In the genomic region with DNA sequence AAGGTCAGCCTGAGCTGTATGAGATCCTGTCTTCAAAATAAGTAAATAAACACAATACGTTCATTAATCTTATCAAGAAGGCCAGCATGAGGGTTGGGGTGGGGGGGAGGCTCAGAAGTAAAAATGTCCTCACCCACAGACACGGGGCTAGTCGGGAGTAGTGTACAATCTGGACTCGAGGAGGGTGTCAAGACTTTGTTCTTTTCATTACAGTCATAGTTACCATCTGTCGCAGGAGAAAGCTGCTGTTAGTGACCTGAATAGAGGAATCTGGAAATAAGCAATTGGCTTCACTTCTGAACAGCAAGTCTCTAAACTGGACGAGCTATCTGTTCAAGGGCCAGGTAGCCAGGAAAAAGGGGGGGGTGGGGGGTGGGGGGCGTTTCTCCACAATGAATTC, we compare ENCODE assay signal across 11 mouse cellular contexts. TPM values are rescaled to one million over a fixed set of nuclear protein-coding genes. Genes with fewer than 3 reads are reported as not detected.
DNase-seq lines count a peak whose midpoint lies in the region; ATAC-seq and TF ChIP-seq lines count a peak whose summit lies in the region.
"Had no signal": no experiment of that assay in that cellular context is flagged by ENCODE, and none has a peak within 500 bp of the region (broad histone marks: within the 10 kb centered on the region; RNA-seq: fewer than 3 reads in every experiment).

No protein-coding gene starts in this region.

- no peaks in the 10 kb centered on the region for H3K36me3 ChIP-seq in heart, embryonic 10.5 days
- no peaks in the 10 kb centered on the region for H3K36me3 ChIP-seq in hindbrain, embryonic 15.5 days
- no peaks in the 10 kb centered on the region for H3K36me3 ChIP-seq in midbrain, embryonic 16.5 days (ENCODE audit: control insufficient read depth, insufficient read depth, low read length)

- 56% methylated on average over 7 of the region's 7 CpGs for WGBS in heart, embryonic 10.5 days
- WGBS in hindbrain, embryonic 15.5 days, result 47% methylated on average over 7 of the region's 7 CpGs
- 32% methylated on average over 7 of the region's 7 CpGs for WGBS in midbrain, embryonic 16.5 days

- peak overlapping the region; percentile 96; the same call in 1 of the 2 replicates for H3K27ac ChIP-seq in heart, embryonic 10.5 days
- no peak overlapping the region for H3K27ac ChIP-seq in hindbrain, embryonic 15.5 days (replicated peaks)
- no peak overlapping the region for H3K27ac ChIP-seq in midbrain, embryonic 16.5 days (ENCODE audit: low read length)

- no peaks in the 10 kb centered on the region for H3K9me3 ChIP-seq in heart, embryonic 10.5 days
- no peaks in the 10 kb centered on the region for H3K9me3 ChIP-seq in hindbrain, embryonic 15.5 days
- no peaks in the 10 kb centered on the region for H3K9me3 ChIP-seq in midbrain, embryonic 16.5 days (replicated peaks; ENCODE audit: control insufficient read depth, low read length, poor library complexity, severe bottlenecking)

- peak; percentile 46 for DNase-seq in heart, embryonic 10.5 days (ENCODE audit: low spot score)
- DNase-seq in heart, adult 11 months, result no peak
- DNase-seq in brain, embryonic 14.5 days (ENCODE audit: low read depth), result peak; percentile 53
- no peak for DNase-seq in right cerebral cortex, postnatal 25 days
- no peak for DNase-seq in left cerebral cortex, postnatal 36 days (ENCODE audit: low spot score in 2 of 2)
- DNase-seq: heart, postnatal 14 days had no signal

- H3K9ac ChIP-seq in hindbrain, embryonic 15.5 days, result peak overlapping the region; percentile 84; the same call in 1 of the 2 replicates
- no peak overlapping the region; the same call in 1 of the 2 replicates for H3K9ac ChIP-seq in midbrain, embryonic 16.5 days (ENCODE audit: low read depth, low read length)

- ATAC-seq in hindbrain, embryonic 15.5 days (ENCODE audit: low FRiP score, low read depth), result no peak
- no peak for ATAC-seq in midbrain, embryonic 16.5 days
- no peak for ATAC-seq in CD4-positive, CD25-positive, alpha-beta regulatory T cell, adult 4 months

- intact Hi-C loops in left cerebral cortex, postnatal 36 days (cut with DNase I), result no loop called here

- H3K4me3 ChIP-seq in heart, embryonic 10.5 days, result peak overlapping the region; percentile 90
- peak overlapping the region; percentile 99 for H3K4me3 ChIP-seq in hindbrain, embryonic 15.5 days
- peak overlapping the region; percentile 91 for H3K4me3 ChIP-seq in midbrain, embryonic 16.5 days (ENCODE audit: low read depth, low read length)

- H3K4me2 ChIP-seq in hindbrain, embryonic 15.5 days, result peak overlapping the region; percentile 80
- H3K4me2 ChIP-seq in midbrain, embryonic 16.5 days (ENCODE audit: low read length), result peak overlapping the region; percentile 92

- peaks cover 30% of the 10 kb centered on the region for H3K4me1 ChIP-seq in heart, embryonic 10.5 days
- peaks cover 29% of the 10 kb centered on the region for H3K4me1 ChIP-seq in hindbrain, embryonic 15.5 days (replicated peaks)
- peaks cover 20% of the 10 kb centered on the region for H3K4me1 ChIP-seq in midbrain, embryonic 16.5 days (ENCODE audit: control insufficient read depth, insufficient read depth, low read length)

- TF ChIP-seq CTCF in brain, embryonic 14.5 days (IDR thresholded peaks at IDR 0.05; ENCODE audit: borderline replicate concordance, extremely low read depth, insufficient read depth, insufficient read length), result no peak

- no peak for TF ChIP-seq POLR2A in brain, embryonic 14.5 days (IDR thresholded peaks at IDR 0.05; ENCODE audit: borderline replicate concordance, extremely low read depth, insufficient read depth, insufficient read length, poor library complexity, severe bottlenecking)

- no peaks in the 10 kb centered on the region for H3K27me3 ChIP-seq in heart, embryonic 10.5 days (ENCODE audit: insufficient read depth, poor library complexity, severe bottlenecking)
- H3K27me3 ChIP-seq in hindbrain, embryonic 15.5 days, result no peaks in the 10 kb centered on the region
- no peaks in the 10 kb centered on the region for H3K27me3 ChIP-seq in midbrain, embryonic 16.5 days (ENCODE audit: control insufficient read depth, insufficient read depth, low read depth, low read length)

RNA-seq across cellular contexts. Expression of a gene that starts 0.8 kb away (rescaled TPM):
- polyA plus RNA-seq in heart, embryonic 10.5 days (2016; fragmentation: Nextera tagmentation; extraction: Ambion mirVana), result 11.0 and 17.4 TPM in 2 replicates
- polyA plus RNA-seq in brain, embryonic 14.5 days (2012; rRNA removed), result 15.6 and 16.9 TPM in 2 replicates
- 5.4 TPM in 2 replicates for polyA plus RNA-seq in hindbrain, embryonic 15.5 days (2015; fragmentation: Nextera tagmentation; extraction: Ambion mirVana)
- polyA plus RNA-seq in midbrain, embryonic 16.5 days (2015; fragmentation: Nextera tagmentation; extraction: Ambion mirVana), result 4.4 and 6.1 TPM in 2 replicates
- 1 to 10 TPM; 5.7 to 7.3 TPM for total RNA-seq in left cerebral cortex, postnatal 36 days (2021)
- 1 to 10 TPM; 4.2 to 4.6 TPM for polyA plus RNA-seq in CD4-positive, CD25-positive, alpha-beta regulatory T cell, adult 4 months (2017; shearing (Covaris generic))

RNA-seq across cellular contexts. Expression of a gene that starts 23.1 kb away (rescaled TPM):
- not detected in 2 replicates for polyA plus RNA-seq in heart, embryonic 10.5 days (2016; fragmentation: Nextera tagmentation; extraction: Ambion mirVana)
- polyA plus RNA-seq in brain, embryonic 14.5 days (2012; rRNA removed), result not detected in 2 replicates
- polyA plus RNA-seq in hindbrain, embryonic 15.5 days (2015; fragmentation: Nextera tagmentation; extraction: Ambion mirVana), result not detected in 2 replicates
- not detected in 2 replicates for polyA plus RNA-seq in midbrain, embryonic 16.5 days (2015; fragmentation: Nextera tagmentation; extraction: Ambion mirVana)
- total RNA-seq in left cerebral cortex, postnatal 36 days (2021), result not detected
- polyA plus RNA-seq in CD4-positive, CD25-positive, alpha-beta regulatory T cell, adult 4 months (2017; shearing (Covaris generic)), result not detected
- total RNA-seq: heart, postnatal 14 days had no signal
- polyA plus RNA-seq: liver, embryonic 16.5 days; small intestine, adult 2 months had no signal

RNA-seq across cellular contexts. Expression of a gene that starts 34.5 kb away (rescaled TPM):
- 0.10 TPM in 1 of 2 replicates, not detected in the other for polyA plus RNA-seq in heart, embryonic 10.5 days (2016; fragmentation: Nextera tagmentation; extraction: Ambion mirVana)
- polyA plus RNA-seq in brain, embryonic 14.5 days (2012; rRNA removed), result not detected in 2 replicates
- polyA plus RNA-seq in hindbrain, embryonic 15.5 days (2015; fragmentation: Nextera tagmentation; extraction: Ambion mirVana), result not detected in 2 replicates
- polyA plus RNA-seq in midbrain, embryonic 16.5 days (2015; fragmentation: Nextera tagmentation; extraction: Ambion mirVana), result not detected in 2 replicates
- not detected for total RNA-seq in left cerebral cortex, postnatal 36 days (2021)
- under 1 TPM in 1 of 2 experiments, not detected in 1; 0.09 TPM for polyA plus RNA-seq in CD4-positive, CD25-positive, alpha-beta regulatory T cell, adult 4 months (2017; shearing (Covaris generic))
- total RNA-seq: heart, postnatal 14 days had no signal
- polyA plus RNA-seq: liver, embryonic 16.5 days had no signal

RNA-seq across cellular contexts. Expression of a gene that starts 50.8 kb away (rescaled TPM):
- not detected in 2 replicates for polyA plus RNA-seq in heart, embryonic 10.5 days (2016; fragmentation: Nextera tagmentation; extraction: Ambion mirVana)
- not detected in 2 replicates for polyA plus RNA-seq in brain, embryonic 14.5 days (2012; rRNA removed)
- polyA plus RNA-seq in hindbrain, embryonic 15.5 days (2015; fragmentation: Nextera tagmentation; extraction: Ambion mirVana), result not detected in 2 replicates
- not detected in 2 replicates for polyA plus RNA-seq in midbrain, embryonic 16.5 days (2015; fragmentation: Nextera tagmentation; extraction: Ambion mirVana)
- not detected for total RNA-seq in left cerebral cortex, postnatal 36 days (2021)
- not detected for polyA plus RNA-seq in CD4-positive, CD25-positive, alpha-beta regulatory T cell, adult 4 months (2017; shearing (Covaris generic))
- total RNA-seq: heart, postnatal 14 days had no signal
- polyA plus RNA-seq: liver, embryonic 16.5 days; small intestine, adult 2 months had no signal

Comparison
In these comparisons a context has a peak if more than half of its experiments do, and no peak if none do; other contexts are left out.
1. DNase-seq: peak in heart, embryonic 10.5 days (single experiment) and brain, embryonic 14.5 days (single experiment); none in heart, adult 11 months (single experiment), right cerebral cortex, postnatal 25 days (single experiment) and left cerebral cortex, postnatal 36 days (0 of 2).
2. Peak in every context shown above with its lines, with median percentiles within 50 percentile points of each other: H3K4me3 ChIP-seq.